Mouse (Mus musculus): ENCODE data around the gene Nkx1-1. TPM values are rescaled to one million over a fixed set of nuclear protein-coding genes. Genes with fewer than 3 reads are reported as not detected.

Nkx1-1 gene
- polyA plus RNA-seq, 1 experiment from 2014 or later, result 0.79 TPM

- Histone ChIP-seq H3K27me3 (replicated peaks) (peaks cover 98% of the 10 kb centered on the region), H3K9ac (replicated peaks) (no peak overlapping the region), H3K4me3 (replicated peaks) (no peak overlapping the region), H3K4me2 (no peak overlapping the region), H3K4me1 (peaks cover 39% of the 10 kb centered on the region), H3K27ac (replicated peaks) (no peak overlapping the region), H3K36me3 (no peaks in the 10 kb centered on the region), H3K9me3 (replicated peaks) (no peaks in the 10 kb centered on the region)
- ATAC-seq (ENCODE audit: low FRiP score), result no peak
- 0% methylated on average over 4 of the region's 4 CpGs for WGBS
Observed at GRCm38 (mm10) chr5:33435941-33436340, 2.2 kb upstream of the Nkx1-1 start.

DNA sequence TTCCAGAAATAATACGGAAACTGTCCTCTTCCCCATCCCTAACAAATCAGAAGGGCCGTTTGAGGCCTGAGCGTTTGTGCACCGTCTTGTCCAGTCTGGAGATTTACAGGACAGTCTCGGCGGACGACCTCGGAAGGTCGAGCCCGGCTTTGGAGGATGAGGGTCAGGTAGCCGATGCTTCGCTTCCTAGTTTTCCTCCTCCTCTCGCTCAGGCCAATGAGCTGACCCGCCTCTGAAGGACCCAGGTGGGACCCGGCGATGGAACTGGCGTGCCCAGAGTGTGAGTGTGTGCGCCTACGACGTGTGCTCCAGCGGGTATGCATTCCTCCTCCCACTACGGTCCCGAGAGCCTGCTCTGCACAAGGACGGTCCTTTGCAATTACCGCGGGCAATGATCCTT is 1.4 kb upstream of the Nkx1-1 start:
- Histone ChIP-seq H3K4me1 (peaks cover 46% of the 10 kb centered on the region), H3K4me2 (peak overlapping the region; percentile 50; the same call in 1 of the 2 replicates)
- no peak for ATAC-seq (ENCODE audit: low FRiP score)

GRCm38 (mm10) chr5:33434141-33434780 is 485 bp upstream of the Nkx1-1 start:
- Histone ChIP-seq H3K27me3 (replicated peaks) (peaks cover 97% of the 10 kb centered on the region), H3K27ac (replicated peaks) (no peak overlapping the region), H3K9ac (replicated peaks) (0 out of 2 replicates have a peak overlapping the region, but pooled peaks have one; percentile 7), H3K9me3 (replicated peaks) (no peaks in the 10 kb centered on the region), H3K4me2 (peak overlapping the region; percentile 50), H3K4me1 (peaks cover 46% of the 10 kb centered on the region), H3K36me3 (no peaks in the 10 kb centered on the region), H3K4me3 (replicated peaks) (peak overlapping the region; percentile 29)
- WGBS, result under 1% methylated on average over 60 of the region's 60 CpGs
- peak; percentile 15; the same call in 1 of the 2 replicates for ATAC-seq (ENCODE audit: low FRiP score)

More for the DNA sequence above, 1.4 kb upstream of the Nkx1-1 start:
- Histone ChIP-seq H3K9me3 (replicated peaks) (no peaks in the 10 kb centered on the region), H3K9ac (replicated peaks) (no peak overlapping the region), H3K27ac (replicated peaks) (no peak overlapping the region), H3K36me3 (no peaks in the 10 kb centered on the region), H3K27me3 (replicated peaks) (peaks cover 96% of the 10 kb centered on the region), H3K4me3 (replicated peaks) (no peak overlapping the region)
- under 1% methylated on average over 26 of the region's 26 CpGs for WGBS

GRCm38 (mm10) chr5:33432057-33432935 is 1.5 kb downstream of the Nkx1-1 start:
- no peak for ATAC-seq (ENCODE audit: low FRiP score)
- H3K27me3 ChIP-seq (replicated peaks), result peaks cover 97% of the 10 kb centered on the region
- no peaks in the 10 kb centered on the region for H3K36me3 ChIP-seq
- H3K27ac ChIP-seq (replicated peaks), result no peak overlapping the region
- WGBS, result under 1% methylated on average over 39 of the region's 39 CpGs
- H3K4me1 ChIP-seq, result peaks cover 46% of the 10 kb centered on the region
- peak overlapping the region; percentile 29; the same call in 1 of the 2 replicates for H3K4me3 ChIP-seq (replicated peaks)
- no peak overlapping the region for H3K4me2 ChIP-seq
- no peaks in the 10 kb centered on the region for H3K9me3 ChIP-seq (replicated peaks)
- H3K9ac ChIP-seq (replicated peaks), result no peak overlapping the region

GRCm38 (mm10) chr5:33431173-33432005 is 2.4 kb downstream of the Nkx1-1 start:
- whole genome bisulfite sequencing, result under 1% methylated on average over 76 of the region's 77 CpGs
- ATAC-seq (ENCODE audit: low FRiP score), result no peak
- no peak overlapping the region for H3K9ac ChIP-seq (replicated peaks)

DNA sequence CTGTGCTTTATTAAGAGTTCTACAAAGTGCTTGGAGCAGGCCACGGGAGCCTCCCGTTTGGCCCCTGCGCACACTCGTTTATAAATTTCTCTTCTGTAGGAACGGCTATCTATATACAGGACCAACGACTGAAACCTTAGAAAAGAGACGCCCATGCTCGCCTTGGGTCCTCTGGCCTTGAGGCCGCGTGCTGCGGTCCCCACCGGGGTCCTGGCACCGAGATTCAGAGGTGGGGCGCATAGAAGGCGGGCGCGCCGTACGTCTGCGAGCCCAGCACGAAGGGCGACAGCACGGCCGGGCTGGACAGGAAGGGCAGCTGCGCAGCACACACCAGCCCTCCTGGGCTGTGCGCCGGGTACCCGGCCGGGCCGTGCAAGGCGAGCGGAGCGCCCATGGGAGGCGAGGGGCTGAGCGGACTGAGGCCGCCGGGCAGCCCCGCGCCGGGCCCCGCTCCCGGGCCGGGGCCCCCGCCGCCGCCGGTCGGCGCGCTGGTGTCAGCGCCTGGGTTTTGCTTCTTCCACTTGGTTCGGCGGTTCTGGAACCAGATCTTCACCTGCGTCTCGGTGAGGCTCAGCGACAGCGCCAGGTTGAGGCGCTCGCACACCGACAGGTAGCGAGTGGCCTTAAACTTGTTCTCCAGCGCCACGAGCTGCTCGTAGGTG is 3.1 kb downstream of the Nkx1-1 start:
- Histone ChIP-seq H3K4me1 (peaks cover 46% of the 10 kb centered on the region), H3K9me3 (replicated peaks) (no peaks in the 10 kb centered on the region), H3K4me2 (peak overlapping the region; percentile 43), H3K36me3 (no peaks in the 10 kb centered on the region), H3K4me3 (replicated peaks) (peak overlapping the region; percentile 23), H3K27me3 (replicated peaks) (peaks cover 94% of the 10 kb centered on the region), H3K9ac (replicated peaks) (no peak overlapping the region), H3K27ac (replicated peaks) (no peak overlapping the region)
- WGBS, result under 1% methylated on average over 63 of the region's 64 CpGs
- ATAC-seq (ENCODE audit: low FRiP score), result no peak

More at GRCm38 (mm10) chr5:33431173-33432005, 2.4 kb downstream of the Nkx1-1 start:
- peaks cover 97% of the 10 kb centered on the region for H3K27me3 ChIP-seq (replicated peaks)
- H3K4me2 ChIP-seq, result peak overlapping the region; percentile 43
- peaks cover 46% of the 10 kb centered on the region for H3K4me1 ChIP-seq
- H3K4me3 ChIP-seq (replicated peaks), result peak overlapping the region; percentile 23
- H3K36me3 ChIP-seq, result no peaks in the 10 kb centered on the region
- H3K9me3 ChIP-seq (replicated peaks), result no peaks in the 10 kb centered on the region
- H3K27ac ChIP-seq (replicated peaks), result no peak overlapping the region

DNA sequence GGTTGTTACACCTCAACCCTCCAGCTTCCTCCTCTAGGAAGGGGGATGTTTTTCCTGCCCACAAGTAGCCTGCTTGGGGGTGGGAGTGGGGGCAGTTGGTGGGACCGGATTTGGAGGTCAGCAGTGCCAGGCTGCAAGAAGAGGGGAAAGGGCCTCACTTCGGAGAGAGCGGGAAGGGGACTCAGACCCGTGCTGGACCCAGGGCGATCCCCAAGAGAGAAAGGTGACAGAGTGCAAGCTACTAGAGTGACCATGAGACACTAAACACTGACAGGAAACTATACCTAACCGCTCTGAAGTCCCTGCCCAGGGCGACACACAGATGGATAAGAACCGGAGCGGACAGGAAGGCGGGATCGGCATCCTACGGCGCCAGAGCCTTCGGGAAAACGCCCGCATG is 3.7 kb downstream of the Nkx1-1 start:
- Histone ChIP-seq H3K27me3 (replicated peaks) (peaks cover 94% of the 10 kb centered on the region), H3K36me3 (no peaks in the 10 kb centered on the region), H3K9ac (replicated peaks) (no peak overlapping the region), H3K4me3 (replicated peaks) (no peak overlapping the region), H3K4me1 (peaks cover 42% of the 10 kb centered on the region), H3K4me2 (0 out of 2 replicates have a peak overlapping the region, but pooled peaks have one; percentile 43), H3K27ac (replicated peaks) (no peak overlapping the region), H3K9me3 (replicated peaks) (no peaks in the 10 kb centered on the region)
- no peak for ATAC-seq (ENCODE audit: low FRiP score)
- 4% methylated on average over 16 of the region's 16 CpGs for WGBS

- Histone ChIP-seq H3K27me3 (replicated peaks) (peaks cover 77% of the 10 kb centered on the region), H3K4me3 (replicated peaks) (no peak overlapping the region), H3K4me2 (no peak overlapping the region), H3K9me3 (replicated peaks) (no peaks in the 10 kb centered on the region), H3K9ac (replicated peaks) (no peak overlapping the region), H3K4me1 (peaks cover 18% of the 10 kb centered on the region), H3K27ac (replicated peaks) (no peak overlapping the region), H3K36me3 (no peaks in the 10 kb centered on the region)
- no peak for ATAC-seq (ENCODE audit: low FRiP score)
Observed at GRCm38 (mm10) chr5:33427461-33427860, 6.3 kb downstream of the Nkx1-1 start.

GRCm38 (mm10) chr5:33420313-33420712 is 13.5 kb downstream of the Nkx1-1 start:
- no peak overlapping the region for H3K4me2 ChIP-seq
- H3K4me3 ChIP-seq (replicated peaks), result no peak overlapping the region
- H3K4me1 ChIP-seq, result no peaks in the 10 kb centered on the region
- no peak for ATAC-seq (ENCODE audit: low FRiP score)
- WGBS, result 71% methylated on average over 3 of the region's 3 CpGs
- H3K36me3 ChIP-seq, result peaks cover 4% of the 10 kb centered on the region; the same call in 1 of the 2 replicates
- H3K9ac ChIP-seq (replicated peaks), result no peak overlapping the region
- H3K27me3 ChIP-seq (replicated peaks), result peaks cover 11% of the 10 kb centered on the region
- no peak overlapping the region for H3K27ac ChIP-seq (replicated peaks)
- no peaks in the 10 kb centered on the region for H3K9me3 ChIP-seq (replicated peaks)

- no peak; the same call in 1 of the 2 replicates for ATAC-seq (ENCODE audit: low FRiP score)
- Histone ChIP-seq H3K4me3 (replicated peaks) (no peak overlapping the region), H3K36me3 (no peaks in the 10 kb centered on the region), H3K9me3 (replicated peaks) (no peaks in the 10 kb centered on the region), H3K27me3 (replicated peaks) (peaks cover 8% of the 10 kb centered on the region), H3K4me1 (peaks cover 24% of the 10 kb centered on the region), H3K9ac (replicated peaks) (no peak overlapping the region), H3K27ac (replicated peaks) (no peak overlapping the region), H3K4me2 (no peak overlapping the region)
- WGBS, result 37% methylated on average over 12 of the region's 12 CpGs
Observed at GRCm38 (mm10) chr5:33400819-33401218, 33.0 kb downstream of the Nkx1-1 start.

- no peaks in the 10 kb centered on the region for H3K9me3 ChIP-seq (replicated peaks)
- H3K4me1 ChIP-seq, result peaks cover 35% of the 10 kb centered on the region
- 71% methylated on average over 7 of the region's 7 CpGs for WGBS
- no peak for ATAC-seq (ENCODE audit: low FRiP score)
- peaks cover 14% of the 10 kb centered on the region for H3K27me3 ChIP-seq (replicated peaks)
- no peak overlapping the region for H3K4me3 ChIP-seq (replicated peaks)
- H3K27ac ChIP-seq (replicated peaks), result no peak overlapping the region
- H3K4me2 ChIP-seq, result no peak overlapping the region
- no peak overlapping the region for H3K9ac ChIP-seq (replicated peaks)
- H3K36me3 ChIP-seq, result peaks cover 10% of the 10 kb centered on the region
Observed at GRCm38 (mm10) chr5:33396828-33397227, 36.9 kb downstream of the Nkx1-1 start.

Data from neural tube, embryonic 15.5 days (tissue).